Mouse (Mus musculus) left cerebral cortex, adult 8-10 months (tissue): Measurements from ENCODE around the gene Parp9. TPM values are rescaled to one million over a fixed set of nuclear protein-coding genes. Genes with fewer than 3 reads are reported as not detected.
"Not testable (repeated sequence)": the region's sequence is repeated elsewhere in the genome, so short reads cannot be mapped to it uniquely, and the experiment has no call there.

Experiments used
- DNase-seq, 2 experiments: peaks; one replicate each; pipeline ENCODE4 v3.0.0; 2022; ENCODE audit warnings: low spot score in 2 of 2
- total RNA-seq, 4 experiments: library from RNA; stranded (reverse); gene quantifications; 2 replicates each; pipeline ENCODE4 v1.2.4; 2022

Gene Parp9
- 1 to 10 TPM; 2.9 to 4.9 (median 3.9) TPM for total RNA-seq

DNA sequence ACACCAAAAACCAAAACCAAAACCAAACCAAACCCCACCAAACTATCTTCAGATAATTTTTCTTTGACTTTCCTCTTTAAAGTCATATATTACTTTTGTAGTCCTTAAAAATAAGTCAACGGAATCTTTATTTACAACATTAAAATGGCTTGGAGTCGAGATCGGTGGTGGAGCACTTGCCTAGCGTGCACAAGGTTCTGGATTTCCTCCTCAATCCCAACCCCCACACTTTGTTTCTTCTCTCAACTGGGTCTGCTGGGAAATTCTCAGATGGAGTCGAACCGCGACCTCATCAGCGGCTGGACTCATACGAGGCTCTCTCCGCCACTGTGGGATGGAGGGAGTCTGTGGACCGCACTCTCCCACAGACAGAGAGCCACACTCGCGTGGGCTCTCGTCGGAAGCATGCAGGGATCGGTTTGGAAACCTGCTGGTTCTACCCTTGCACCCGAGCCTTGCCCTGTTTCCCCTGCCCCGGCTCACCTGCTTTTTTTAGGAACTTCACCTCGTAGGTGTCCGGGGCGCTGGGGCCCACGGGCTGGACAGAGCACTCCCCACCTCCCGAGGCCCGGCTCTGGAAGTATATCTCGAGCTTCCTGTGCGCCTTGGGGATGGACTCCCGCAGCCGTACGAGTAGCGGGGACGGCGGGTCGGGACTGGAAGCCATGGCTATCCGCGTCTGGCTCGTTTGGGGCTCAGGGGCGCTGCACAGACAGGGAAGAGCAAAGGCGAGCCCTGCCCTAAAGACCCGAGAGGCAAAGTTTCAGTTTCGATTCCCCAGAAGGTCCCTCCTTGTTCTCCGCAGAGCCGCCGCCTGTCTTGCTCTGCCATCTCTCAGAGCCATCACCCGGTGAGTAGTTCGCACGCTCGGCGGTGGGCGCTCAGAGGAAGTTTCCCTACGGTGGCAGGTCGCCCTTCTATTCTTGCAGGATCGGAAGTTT is at the start of gene Parp9, which contains the start of gene Dtx3l:
Gene Parp9 (plus strand): TSS at position 260 of the 941 bp plus-strand sequence.
Gene Dtx3l (minus strand): TSS at position 941 of the 941 bp plus-strand sequence.
- DNase-seq: peak in 1 of 2 experiments; percentile 20

DNA sequence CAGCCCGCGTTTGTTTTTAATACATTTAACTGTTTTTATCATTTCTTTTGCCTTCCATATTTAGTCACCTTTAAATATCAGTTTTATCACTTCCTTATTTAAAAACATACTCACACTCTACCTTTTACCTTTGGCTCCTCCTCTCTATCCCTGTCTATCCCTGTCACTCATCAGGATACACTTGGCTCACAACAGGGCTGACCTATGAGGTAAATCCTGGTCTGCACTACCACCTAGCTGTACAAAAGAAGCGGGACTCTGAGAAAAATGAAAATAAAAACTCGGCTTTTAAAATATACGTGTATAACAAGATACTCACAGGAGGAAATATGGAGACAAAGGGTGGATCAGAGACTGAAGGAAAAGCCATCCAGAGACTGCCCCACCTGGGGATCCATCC is 49.4 kb upstream of the Parp9 start:
- DNase-seq: no peak

GRCm38 (mm10) chr16:35890645-35891044 is 47.6 kb upstream of the Parp9 start:
- DNase-seq: no peak

- DNase-seq: not testable (repeated sequence)
Observed at GRCm38 (mm10) chr16:35891603-35892002, 46.7 kb upstream of the Parp9 start.

- no peak for DNase-seq
Observed at GRCm38 (mm10) chr16:35894997-35895396, 43.3 kb upstream of the Parp9 start.

GRCm38 (mm10) chr16:35900541-35900940 is 37.7 kb upstream of the Parp9 start:
- no peak for DNase-seq

- no peak for DNase-seq
Observed at GRCm38 (mm10) chr16:35903014-35903640, 35.1 kb upstream of the Parp9 start.

DNA sequence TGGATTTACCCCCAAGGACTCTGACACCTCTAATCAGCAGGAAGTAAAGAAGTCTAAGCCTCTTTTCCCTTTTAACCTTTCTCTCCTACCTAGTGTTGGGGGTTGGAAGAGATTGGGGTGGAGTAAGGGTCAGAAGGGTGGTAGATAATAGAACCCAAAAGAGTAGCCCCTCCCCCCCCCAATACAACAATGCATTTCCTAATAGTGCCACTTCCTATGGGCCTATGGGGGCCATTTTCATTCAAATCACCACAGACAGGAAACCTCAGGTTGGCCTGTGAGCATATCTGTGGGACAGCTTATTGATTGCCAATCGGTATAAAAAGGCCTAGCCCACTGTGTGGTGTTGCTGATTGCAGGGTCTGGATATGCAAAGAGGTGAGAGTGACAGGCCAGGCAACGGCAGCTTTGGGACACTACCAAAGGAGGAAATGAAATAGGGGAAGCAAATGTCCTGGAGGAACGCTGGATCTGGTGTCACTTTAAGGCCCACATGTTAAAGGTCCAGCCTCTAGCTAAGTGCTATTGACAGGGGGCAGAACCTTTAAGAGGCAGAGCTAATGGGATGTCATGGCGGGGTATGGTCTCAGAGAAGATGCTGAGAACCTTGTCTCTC is 34.0 kb upstream of the Parp9 start:
- DNase-seq: no peak

- DNase-seq: no peak
Observed at GRCm38 (mm10) chr16:35905355-35905754, 32.9 kb upstream of the Parp9 start.

- no peak for DNase-seq
Observed at GRCm38 (mm10) chr16:35905819-35906485, 32.3 kb upstream of the Parp9 start.

- DNase-seq: no peak
Observed at GRCm38 (mm10) chr16:35906887-35907286, 31.4 kb upstream of the Parp9 start.

DNA sequence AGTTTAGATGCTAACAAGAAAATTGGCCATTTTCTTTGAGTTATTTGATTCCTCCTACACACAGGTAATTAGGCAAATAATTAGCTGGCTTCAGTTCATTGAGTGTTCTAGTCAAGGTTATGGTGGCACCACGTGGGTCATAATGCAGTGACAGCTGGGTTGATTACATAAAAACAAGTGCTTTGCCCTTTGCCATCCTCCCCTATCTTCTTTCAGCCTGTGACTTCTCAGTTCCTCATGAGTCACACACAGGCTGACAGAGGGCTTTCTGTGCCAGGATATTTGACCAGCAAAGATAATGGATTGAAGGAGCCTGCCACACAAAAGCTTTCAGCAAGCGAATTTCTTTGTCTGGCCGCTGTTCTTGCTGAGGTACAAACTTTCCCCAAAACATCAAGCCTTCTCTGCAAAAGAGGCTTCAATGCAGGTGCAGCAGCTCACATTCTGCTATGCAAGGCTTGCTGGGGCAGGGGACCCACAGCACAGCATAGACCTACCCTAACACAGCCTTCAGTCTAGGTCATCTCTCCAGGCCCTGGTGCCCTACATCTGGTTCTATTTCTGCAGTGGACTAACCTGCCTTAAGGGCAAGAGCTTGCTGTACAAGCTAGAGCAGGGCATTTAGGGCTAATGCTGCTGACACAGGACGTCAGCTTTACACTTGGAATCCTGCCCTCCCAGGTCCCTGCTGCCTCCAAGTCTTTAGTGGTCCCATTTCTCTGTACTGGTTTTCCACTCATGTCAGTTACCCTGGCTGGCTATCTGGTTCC is 30.7 kb upstream of the Parp9 start:
- no peak for DNase-seq

DNA sequence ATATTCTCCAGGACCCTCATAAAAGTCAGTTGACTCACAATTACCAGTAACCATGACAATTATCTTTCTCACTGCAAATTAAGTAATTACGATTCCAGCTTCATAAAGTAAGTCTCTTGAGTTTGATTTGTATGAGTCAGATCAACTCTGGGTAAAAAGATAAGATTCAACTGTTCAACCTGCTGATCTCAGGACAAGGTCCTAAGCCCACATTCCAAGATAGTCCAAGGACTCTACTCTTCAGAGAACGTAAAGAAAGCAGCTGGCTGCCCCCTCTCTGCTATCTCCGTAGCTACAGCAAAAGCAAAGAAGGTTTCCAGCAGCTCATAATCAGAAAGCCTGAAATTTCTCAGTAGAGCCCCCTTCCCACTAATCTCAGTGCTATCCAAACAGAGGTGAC is 26.8 kb upstream of the Parp9 start:
- no peak for DNase-seq

- no peak for DNase-seq
Observed at GRCm38 (mm10) chr16:35913526-35913925, 24.7 kb upstream of the Parp9 start.

GRCm38 (mm10) chr16:35914301-35914700 is 24.0 kb upstream of the Parp9 start:
- no peak for DNase-seq

DNA sequence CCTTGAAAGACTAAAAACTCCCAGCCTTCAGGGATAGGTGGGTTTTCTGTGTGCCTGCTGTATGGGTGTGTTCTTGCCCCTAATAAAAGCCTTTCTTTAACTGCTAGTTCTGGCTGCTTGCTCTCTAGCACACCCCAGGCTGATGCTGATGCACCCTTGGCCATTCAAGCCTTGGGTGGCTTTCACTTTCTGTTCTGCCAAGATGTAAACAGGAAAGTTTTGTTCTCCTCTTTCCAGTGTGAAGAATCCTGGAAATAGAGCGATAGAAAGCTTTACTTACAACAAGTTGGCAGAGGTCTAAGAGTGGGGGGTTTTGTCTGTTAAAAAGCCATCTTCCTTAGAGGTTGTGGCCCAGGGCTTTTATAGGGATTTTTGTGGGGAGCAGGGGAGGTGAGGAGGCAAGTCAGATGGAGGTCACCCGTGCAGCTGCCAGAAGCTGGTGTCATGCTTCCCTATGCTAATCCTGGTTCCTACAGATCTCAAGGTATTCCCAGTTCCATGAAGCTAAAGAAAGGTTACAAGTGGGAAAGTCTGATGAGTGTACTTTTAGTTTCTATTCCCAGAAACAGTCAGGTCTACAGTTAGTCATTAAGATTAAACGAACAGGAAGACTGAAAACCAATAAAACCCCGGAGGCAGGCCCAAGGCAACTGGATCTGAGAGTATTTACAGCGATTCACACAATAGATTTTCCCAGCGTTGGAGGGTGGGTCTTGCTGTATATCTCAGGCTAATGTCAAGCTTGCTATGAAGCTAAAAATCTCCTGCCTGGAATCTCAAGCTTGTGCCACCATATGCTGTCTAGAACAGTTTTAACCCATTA is 19.3 kb upstream of the Parp9 start:
- no peak for DNase-seq

DNA sequence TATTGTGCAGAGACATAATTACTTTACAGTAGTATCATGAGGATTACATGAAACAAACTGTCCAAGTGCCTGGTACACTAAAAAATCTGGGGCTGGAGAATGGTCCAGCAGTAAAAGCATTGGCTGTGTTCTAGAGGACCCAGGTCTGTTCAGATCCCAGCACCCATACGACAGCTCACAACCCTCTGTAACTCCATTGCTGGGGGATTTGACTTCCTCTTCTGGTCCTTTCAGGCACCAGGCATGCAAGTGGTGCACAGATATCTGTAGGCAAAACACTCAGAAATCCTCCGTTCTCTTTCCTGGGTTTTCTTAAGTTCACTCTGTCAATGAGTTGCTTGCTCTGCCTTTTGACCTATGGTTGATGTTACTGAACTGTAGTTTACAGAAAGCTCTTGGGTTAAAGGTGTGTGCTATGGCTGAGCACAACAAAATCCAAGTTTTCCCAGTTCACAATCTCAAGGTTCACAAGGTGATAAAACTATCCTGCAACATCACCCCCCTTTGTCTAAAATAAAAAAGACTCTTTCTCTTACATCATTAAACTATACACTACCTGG is 16.5 kb upstream of the Parp9 start:
- no peak for DNase-seq

DNA sequence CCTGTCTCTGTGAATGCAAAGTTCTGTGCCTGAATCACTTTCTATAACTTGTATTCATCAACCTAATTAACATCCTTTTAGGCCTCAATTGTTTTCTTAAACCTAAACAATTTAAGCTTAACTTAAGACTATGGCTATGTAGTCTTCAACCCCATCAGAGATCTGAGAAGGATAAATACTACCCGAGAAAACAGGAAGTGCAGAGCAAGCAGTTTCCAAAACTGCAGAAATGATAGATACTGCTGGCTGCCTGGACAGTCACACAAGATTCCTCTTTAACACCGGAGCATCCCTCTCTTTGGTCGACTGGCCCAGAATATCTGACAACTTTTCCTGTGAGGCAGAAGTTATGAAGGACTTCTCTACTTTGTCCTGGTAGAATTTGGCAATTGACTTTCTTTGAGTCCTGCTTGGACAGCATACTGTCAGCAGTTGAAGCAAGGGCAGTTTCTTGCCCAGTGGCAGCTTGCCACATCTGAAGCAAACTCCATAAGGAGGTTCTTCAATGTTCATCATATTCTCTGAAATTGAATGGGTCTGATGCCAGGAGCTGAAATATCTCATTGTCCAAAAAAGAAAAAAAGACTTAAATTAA is 15.9 kb upstream of the Parp9 start:
- DNase-seq: no peak

DNA sequence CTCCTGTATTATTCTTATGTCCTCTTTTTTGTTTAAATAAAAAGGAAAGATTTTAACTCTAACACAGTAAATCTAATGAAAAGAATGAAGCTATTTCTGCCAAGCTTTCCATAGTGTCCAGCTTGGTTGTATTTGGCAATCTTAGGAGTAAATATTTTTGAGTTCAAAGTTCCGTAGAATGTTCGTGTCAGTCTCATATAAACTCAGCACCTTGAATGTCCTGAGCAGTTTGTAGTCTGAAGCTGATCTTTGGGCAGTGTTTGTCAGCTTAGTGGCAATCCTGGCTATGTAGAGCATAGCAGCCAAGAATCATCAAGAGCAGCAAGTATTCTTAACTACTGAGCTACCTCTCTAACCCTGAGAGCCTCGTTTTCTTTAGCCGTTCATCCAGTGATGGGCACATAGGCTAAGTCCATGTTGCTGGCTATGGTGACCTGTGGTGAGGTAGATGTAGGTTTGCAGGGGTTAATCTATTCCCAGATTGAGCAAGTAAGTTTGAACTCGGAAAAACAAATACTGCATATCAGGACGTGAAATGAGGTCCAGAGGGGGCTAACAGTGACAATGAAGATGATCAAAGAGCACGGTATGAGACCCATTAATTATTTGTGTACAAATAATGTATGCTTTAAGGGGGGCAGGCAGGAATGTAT is 14.6 kb upstream of the Parp9 start:
- no peak for DNase-seq
